Mouse (Mus musculus): ENCODE measurements around the gene Olfr954. TPM values are rescaled to one million over a fixed set of nuclear protein-coding genes. Genes with fewer than 3 reads are reported as not detected.

Gene Olfr954
- not detected for polyA plus RNA-seq (2017; shearing (Covaris generic))

DNA sequence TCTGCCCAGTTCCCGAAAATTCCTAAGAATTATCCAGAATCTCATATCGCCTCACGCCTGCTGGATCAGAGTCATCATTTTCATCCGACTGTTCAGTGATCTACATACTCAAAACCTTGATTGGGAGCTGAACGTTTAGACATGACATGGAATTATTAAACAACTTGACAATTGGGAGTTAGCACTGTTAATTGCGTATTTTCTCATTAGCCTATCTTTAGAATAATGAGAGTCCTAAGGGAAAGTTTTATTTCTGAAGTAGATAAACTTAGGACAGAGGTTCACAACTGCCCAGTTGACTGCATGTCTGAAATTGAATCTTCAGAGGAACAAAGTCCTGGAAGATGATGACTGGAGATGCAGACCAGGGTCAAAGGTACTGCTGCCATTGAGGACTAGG lies at the start of gene Olfr954:
TSS of gene Olfr954 (plus strand) at position 301 of the 400 bp plus-strand sequence.

DNA sequence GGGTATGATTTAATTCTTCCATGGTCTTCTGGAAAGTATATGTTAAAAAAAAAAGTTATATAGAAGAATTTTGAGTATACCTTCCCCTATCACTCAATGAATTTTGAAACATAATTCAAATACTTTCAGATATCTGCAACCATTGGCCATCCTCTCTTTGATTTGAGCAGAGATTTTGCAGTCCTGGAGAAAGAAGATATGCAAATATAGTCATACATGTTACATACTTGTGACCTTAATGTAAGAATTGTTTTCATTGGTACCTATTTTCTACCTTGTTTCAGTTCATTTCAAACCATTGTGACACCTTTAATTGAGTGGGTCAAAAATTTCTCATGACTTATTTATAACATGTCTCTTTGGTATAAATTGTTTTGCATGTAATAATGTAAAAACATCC lies 29.5 kb upstream of the Olfr954 start, which contains the start of gene Olfr952:
TSS of gene Olfr952 (minus strand) at position 101 of the 400 bp plus-strand sequence.

DNA sequence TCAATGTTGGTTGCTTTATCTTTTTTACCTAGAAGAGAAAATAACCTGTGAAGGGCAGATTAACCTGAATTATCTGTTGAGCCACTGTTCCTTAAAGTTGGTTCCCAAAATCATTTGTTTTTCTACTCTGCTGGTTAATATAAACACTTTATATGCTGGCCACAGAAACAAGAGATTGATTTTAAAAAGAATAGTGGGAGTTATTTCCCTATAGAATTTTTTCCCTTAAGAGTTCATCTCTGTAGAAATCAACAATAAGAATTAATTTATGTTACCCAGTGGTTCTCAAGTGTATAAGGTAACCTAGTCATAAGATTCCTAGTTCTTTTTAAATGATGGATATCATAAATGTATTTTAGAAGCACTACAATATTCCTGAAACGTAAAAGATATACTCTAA lies 15.3 kb downstream of the Olfr954 start, which contains the start of gene Olfr955:
TSS of gene Olfr955 (minus strand) at position 101 of the 400 bp plus-strand sequence.

DNA sequence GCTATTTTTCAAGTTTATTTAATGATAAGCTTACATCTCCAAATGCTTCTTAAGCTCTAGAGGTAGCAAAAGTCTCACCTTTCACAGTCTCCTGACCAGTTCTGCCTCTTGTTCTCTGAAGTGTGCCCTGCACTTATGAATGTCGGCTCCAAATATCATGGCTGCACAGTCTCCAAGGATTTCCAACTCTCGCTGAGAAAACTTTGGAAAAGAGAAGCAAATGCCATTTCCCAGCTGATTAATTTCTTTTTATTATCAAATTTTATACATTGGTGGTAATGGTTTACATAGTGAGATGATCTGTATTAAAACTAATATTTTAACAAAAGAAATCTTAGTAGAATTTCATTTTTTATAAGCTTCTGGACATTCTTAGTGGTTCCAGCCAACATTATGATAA lies 37.4 kb downstream of the Olfr954 start, which contains the start of gene Olfr44:
TSS of gene Olfr44 (minus strand) at position 101 of the 400 bp plus-strand sequence.

Other genes with a start within 250 kb of the Olfr954 start
- gene Olfr1537, start 206.7 kb upstream of the Olfr954 start, polyA plus RNA-seq (2017; shearing (Covaris generic)) = not detected
- not detected for gene Olfr945, start 179.9 kb upstream of the Olfr954 start, polyA plus RNA-seq (2017; shearing (Covaris generic))
- not detected for gene Olfr948, start 130.7 kb upstream of the Olfr954 start, polyA plus RNA-seq (2017; shearing (Covaris generic))
- not detected for gene Olfr951, start 69.3 kb upstream of the Olfr954 start, polyA plus RNA-seq (2017; shearing (Covaris generic))
- gene Olfr952, start 29.6 kb upstream of the Olfr954 start, polyA plus RNA-seq (2017; shearing (Covaris generic)) = not detected
- not detected for gene Olfr955, start 15.2 kb downstream of the Olfr954 start, polyA plus RNA-seq (2017; shearing (Covaris generic))
- not detected for gene Olfr44, start 37.3 kb downstream of the Olfr954 start, polyA plus RNA-seq (2017; shearing (Covaris generic))
- gene Olfr957, start 59.1 kb downstream of the Olfr954 start, polyA plus RNA-seq (2017; shearing (Covaris generic)) = not detected
- not detected for gene Olfr958, start 97.4 kb downstream of the Olfr954 start, polyA plus RNA-seq (2017; shearing (Covaris generic))
- not detected for gene Olfr959, start 118.9 kb downstream of the Olfr954 start, polyA plus RNA-seq (2017; shearing (Covaris generic))
- 0.11 TPM for gene AW551984, start 147.7 kb downstream of the Olfr954 start, polyA plus RNA-seq (2017; shearing (Covaris generic))
- gene Olfr148, start 154.0 kb downstream of the Olfr954 start, polyA plus RNA-seq (2017; shearing (Covaris generic)) = 0.08 TPM
- gene Olfr960, start 164.7 kb downstream of the Olfr954 start, polyA plus RNA-seq (2017; shearing (Covaris generic)) = not detected
- not detected for gene Olfr961, start 188.4 kb downstream of the Olfr954 start, polyA plus RNA-seq (2017; shearing (Covaris generic))
- gene Olfr963, start 210.5 kb downstream of the Olfr954 start, polyA plus RNA-seq (2017; shearing (Covaris generic)) = not detected

All from CD4-positive, CD25-positive, alpha-beta regulatory T cell (primary cell).